Mouse (Mus musculus) intestine, postnatal 0 days (tissue): ENCODE data around the gene Afdn. TPM values are rescaled to one million over a fixed set of nuclear protein-coding genes. Genes with fewer than 3 reads are reported as not detected.
A peak's percentile ranks its signal among the peaks of the same experiment; 100 is the strongest.
"Not testable (repeated sequence)": the region's sequence is repeated elsewhere in the genome, so short reads cannot be mapped to it uniquely, and the experiment has no call there.

Source experiments
- ATAC-seq: fragments of 200-750 bp; cut with Nextera tagmentation; 2 replicates; pipeline ENCODE4 v1.8.0; 2017; ENCODE audit warnings: mild to moderate bottlenecking, moderate TSS enrichment, moderate library complexity
- H3K27ac ChIP-seq: fragments of 300-500 bp; sonication (generic); 2 replicates; pipeline ENCODE4 v1.5.1; 2014; ENCODE audit warnings: mild to moderate bottlenecking, low read depth, low read length, moderate library complexity
- H3K27me3 ChIP-seq: fragments of 300-500 bp; sonication (generic); replicated peaks from 2 replicates; pipeline ENCODE4 v1.6.1; 2014; ENCODE audit warnings: low read length, mixed read lengths; ENCODE audit not compliant: control insufficient read depth, insufficient read depth
- H3K36me3 ChIP-seq: fragments of 300-500 bp; sonication (generic); 2 replicates; pipeline ENCODE4 v1.6.1; 2014; ENCODE audit warnings: mild to moderate bottlenecking, moderate library complexity; ENCODE audit not compliant: control insufficient read depth, insufficient read depth
- H3K4me1 ChIP-seq: fragments of 300-500 bp; sonication (generic); replicated peaks from 2 replicates; pipeline ENCODE4 v1.6.1; 2014; ENCODE audit warnings: antibody characterized with exemption, low read length, mixed read lengths; ENCODE audit not compliant: control insufficient read depth, insufficient read depth
- H3K4me2 ChIP-seq: fragments of 300-500 bp; sonication (generic); replicated peaks from 2 replicates; pipeline ENCODE4 v1.6.1; 2014; ENCODE audit warnings: low read depth, mild to moderate bottlenecking, moderate library complexity
- H3K4me3 ChIP-seq: fragments of 300-500 bp; sonication (generic); 2 replicates; pipeline ENCODE4 v1.5.1; 2014; ENCODE audit warnings: low read depth, low read length
- H3K9ac ChIP-seq: fragments of 300-500 bp; sonication (generic); 2 replicates; pipeline ENCODE4 v1.6.1; 2014; ENCODE audit warnings: mild to moderate bottlenecking, low read depth, low read length
- H3K9me3 ChIP-seq: fragments of 300-500 bp; sonication (generic); 2 replicates; pipeline ENCODE4 v1.6.1; 2016; ENCODE audit warnings: mixed run types; ENCODE audit not compliant: control insufficient read depth
- CTCF ChIP-seq: sonication (generic); IDR thresholded peaks from 2 replicates; pipeline ENCODE4 v1.5.1; 2016; ENCODE audit warnings: low read depth, mild to moderate bottlenecking, control low read depth, antibody characterized with exemption, moderate library complexity
- WGBS: fragments of 180-500 bp; shearing (Covaris S2); extraction: QIAGEN DNeasy Blood & Tissue Kit; methylation state at CpG from one replicate; pipeline ENCODE4 v1.1.7; 2014; 5-methylcytosine and 5-hydroxymethylcytosine counted together
- polyA plus RNA-seq: library from polyadenylated mRNA; unstranded; fragments of >200 nt; fragmentation: Nextera tagmentation; extraction: Ambion mirVana; gene quantifications from 2 replicates; pipeline ENCODE4 v1.2.1, GENCODE M21; 2015

The Afdn gene
- polyA plus RNA-seq, 1 experiment from 2014 or later: 67.1 TPM

DNA sequence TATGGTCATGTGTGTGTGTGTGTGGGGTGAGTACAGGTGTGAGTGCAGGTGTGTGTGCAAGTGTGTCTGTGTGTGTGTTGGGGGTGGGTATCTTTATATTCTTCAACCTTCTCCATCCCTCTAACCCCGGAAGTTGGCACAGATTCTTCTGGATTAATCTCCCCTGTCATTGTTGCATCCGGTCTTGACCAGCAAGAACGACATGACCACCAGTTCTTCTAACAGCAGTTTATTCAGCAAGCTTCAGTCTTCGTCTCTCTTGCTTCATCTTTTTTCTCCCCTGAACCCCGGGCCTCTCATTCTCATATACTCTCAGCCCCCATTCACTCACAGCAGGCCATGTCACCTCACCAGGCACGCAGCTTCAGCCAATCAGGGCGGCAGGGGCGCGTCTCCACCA lies 170.1 kb downstream of the Afdn start:
- no peak overlapping the region for H3K4me2 ChIP-seq
- H3K36me3 ChIP-seq: no peaks in the 10 kb centered on the region
- no peak overlapping the region for H3K9ac ChIP-seq
- TF ChIP-seq CTCF: no peak
- ATAC-seq: no peak
- H3K4me3 ChIP-seq: no peak overlapping the region
- H3K9me3 ChIP-seq: no peaks in the 10 kb centered on the region
- WGBS: 84% methylated on average over 9 of the region's 9 CpGs
- no peaks in the 10 kb centered on the region for H3K4me1 ChIP-seq
- H3K27ac ChIP-seq: no peak overlapping the region
- no peaks in the 10 kb centered on the region for H3K27me3 ChIP-seq

DNA sequence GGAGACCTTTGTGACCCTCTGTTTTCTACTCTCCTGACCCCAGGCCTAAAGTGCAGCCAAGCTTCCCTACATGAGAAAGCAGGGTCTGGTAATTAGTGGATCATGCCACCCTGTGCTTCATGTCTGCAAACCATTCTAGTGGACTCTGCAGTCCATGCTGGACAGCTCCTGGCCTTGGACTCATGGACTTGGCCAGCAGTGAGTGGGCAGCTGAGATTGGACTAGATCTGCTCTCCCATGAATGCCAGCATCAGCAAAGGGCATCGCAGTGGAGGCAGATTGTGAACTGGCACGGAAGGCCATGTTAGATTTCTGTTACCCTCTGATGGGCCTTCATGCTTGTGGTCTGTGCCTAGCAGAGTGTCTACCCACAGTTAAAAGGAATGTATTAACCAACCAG lies 175.0 kb downstream of the Afdn start:
- H3K36me3 ChIP-seq, H3K9ac ChIP-seq, H3K4me2 ChIP-seq, H3K27me3 ChIP-seq, H3K4me3 ChIP-seq, H3K27ac ChIP-seq, H3K4me1 ChIP-seq, H3K9me3 ChIP-seq, ATAC-seq: not testable (repeated sequence)
- WGBS: 98% methylated on average over 2 of the region's 2 CpGs

DNA sequence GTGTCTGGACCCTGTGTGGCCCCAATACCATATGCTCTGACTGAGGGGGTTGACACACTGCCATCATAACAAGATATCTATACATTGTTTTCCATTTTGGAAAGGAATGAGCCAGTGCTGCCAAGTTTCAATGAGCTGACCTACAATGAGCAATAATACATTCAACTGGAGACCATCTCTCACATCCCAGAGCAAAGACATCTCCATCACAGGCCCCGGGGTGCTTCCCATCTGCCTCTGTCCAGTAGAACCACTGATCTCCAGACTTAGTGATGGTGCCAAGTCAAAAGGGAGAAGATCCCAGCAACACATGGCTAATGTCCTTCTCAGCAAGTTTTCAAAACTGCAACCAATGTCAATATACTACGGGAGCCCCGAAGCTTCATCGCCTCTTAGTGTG lies 177.4 kb downstream of the Afdn start:
- H3K27ac ChIP-seq: no peak overlapping the region
- no peak for ATAC-seq
- H3K36me3 ChIP-seq: no peaks in the 10 kb centered on the region
- no peak overlapping the region for H3K4me2 ChIP-seq
- H3K4me1 ChIP-seq: no peaks in the 10 kb centered on the region
- no peak overlapping the region for H3K4me3 ChIP-seq
- no peaks in the 10 kb centered on the region for H3K27me3 ChIP-seq
- H3K9me3 ChIP-seq: no peaks in the 10 kb centered on the region
- H3K9ac ChIP-seq: no peak overlapping the region
- TF ChIP-seq CTCF: no peak
- WGBS: 94% methylated on average over 4 of the region's 4 CpGs

DNA sequence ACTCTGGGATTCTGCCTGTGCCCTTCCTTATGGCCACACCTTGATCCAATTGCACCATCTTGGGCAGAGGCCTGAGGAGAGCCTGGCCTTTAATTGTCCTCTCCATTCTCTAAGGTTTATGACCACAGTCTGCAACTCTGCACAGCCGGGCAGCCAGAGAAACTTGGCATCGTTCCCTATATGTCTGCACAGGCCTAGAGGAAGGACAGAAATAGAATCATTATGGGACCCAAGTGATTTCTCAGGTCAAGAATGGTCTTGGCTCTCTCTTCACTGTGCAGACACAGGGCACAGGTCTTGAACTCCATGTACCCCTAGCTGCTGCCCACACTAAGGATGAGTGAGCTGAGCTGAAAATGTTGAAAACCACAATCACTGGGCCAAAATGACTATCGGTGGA lies 178.3 kb downstream of the Afdn start:
- H3K4me1 ChIP-seq: no peaks in the 10 kb centered on the region
- H3K9me3 ChIP-seq: no peaks in the 10 kb centered on the region
- H3K27ac ChIP-seq: no peak overlapping the region
- no peaks in the 10 kb centered on the region for H3K27me3 ChIP-seq
- ATAC-seq: peak; percentile 65
- H3K9ac ChIP-seq: no peak overlapping the region
- H3K4me2 ChIP-seq: no peak overlapping the region
- H3K36me3 ChIP-seq: no peaks in the 10 kb centered on the region
- no peak for TF ChIP-seq CTCF
- WGBS: 41% methylated on average over 3 of the region's 3 CpGs
- H3K4me3 ChIP-seq: no peak overlapping the region

DNA sequence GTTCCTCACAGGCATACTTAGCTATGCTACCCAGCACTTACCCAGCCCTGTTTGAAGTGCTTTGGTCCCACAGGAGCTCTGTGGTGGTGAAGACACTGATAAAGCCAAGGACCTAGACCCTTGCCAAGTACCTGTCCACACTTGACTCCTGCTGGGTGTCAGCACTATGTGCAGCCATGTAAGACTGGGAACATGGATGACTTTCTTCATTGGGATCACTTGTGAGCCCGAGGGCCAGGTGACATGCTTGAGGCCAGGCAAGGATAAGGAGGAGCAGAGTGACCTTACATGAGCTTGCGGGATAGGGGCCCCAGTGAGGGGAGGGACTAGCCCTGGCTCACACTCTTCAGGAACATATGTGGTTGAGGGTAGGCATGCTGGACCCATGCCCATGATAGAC lies 178.9 kb downstream of the Afdn start:
- WGBS: 77% methylated on average over 2 of the region's 2 CpGs
- H3K36me3 ChIP-seq, ATAC-seq, H3K9me3 ChIP-seq, H3K4me3 ChIP-seq, H3K9ac ChIP-seq, H3K4me1 ChIP-seq, H3K27ac ChIP-seq, H3K27me3 ChIP-seq, H3K4me2 ChIP-seq: not testable (repeated sequence)

DNA sequence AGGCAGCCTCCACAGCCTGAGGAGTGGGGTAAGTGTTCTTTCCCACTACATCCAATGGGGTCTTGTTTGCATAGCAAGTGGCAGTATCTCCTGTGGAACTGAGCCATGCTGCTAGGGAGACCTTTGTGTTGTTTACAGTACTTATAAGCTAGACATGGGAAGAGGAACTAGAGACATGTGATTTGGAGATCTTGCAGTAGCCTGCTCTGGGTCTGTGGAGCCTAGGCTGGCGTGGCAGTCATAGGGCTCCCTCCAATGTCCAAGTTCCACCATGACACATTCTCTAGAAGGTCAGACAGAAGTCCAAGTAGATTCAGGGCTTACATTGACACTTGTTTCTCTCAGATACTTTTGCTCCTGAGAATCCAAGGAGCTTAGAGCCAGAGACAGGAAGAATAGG lies 180.1 kb downstream of the Afdn start:
- Histone ChIP-seq H3K36me3 (no peaks in the 10 kb centered on the region), H3K4me3 (no peak overlapping the region), H3K4me1 (no peaks in the 10 kb centered on the region), H3K27ac (no peak overlapping the region), H3K27me3 (no peaks in the 10 kb centered on the region), H3K9me3 (no peaks in the 10 kb centered on the region), H3K4me2 (no peak overlapping the region), H3K9ac (no peak overlapping the region)
- WGBS: 76% methylated on average over 1 of the region's 1 CpGs
- no peak for ATAC-seq
- TF ChIP-seq CTCF: peak; percentile 51

DNA sequence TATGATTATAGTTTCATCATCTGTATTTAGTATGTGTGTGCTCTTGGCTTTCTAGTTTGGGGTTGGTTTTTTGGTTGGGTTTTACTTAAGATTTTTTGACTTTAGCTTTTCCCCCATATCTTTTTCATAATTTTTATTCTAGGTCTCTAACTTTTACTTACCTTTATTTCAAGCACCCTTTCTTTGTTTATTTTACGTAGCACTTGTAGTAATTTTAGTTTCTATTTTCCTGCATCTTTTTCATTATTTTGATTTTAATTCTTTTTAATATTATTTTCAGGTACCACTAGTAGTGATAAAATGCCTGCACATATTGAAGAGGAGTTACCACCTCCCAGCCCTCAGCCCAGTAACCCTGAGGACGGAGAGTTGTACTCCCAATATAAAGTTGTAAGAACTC lies 187.7 kb downstream of the Afdn start, which contains the start of gene Gm7168:
TSS of gene Gm7168 (plus strand) at position 301 of the 400 bp plus-strand sequence.
- H3K36me3 ChIP-seq, ATAC-seq, H3K27ac ChIP-seq, H3K4me2 ChIP-seq, H3K4me3 ChIP-seq, H3K27me3 ChIP-seq, H3K4me1 ChIP-seq, H3K9ac ChIP-seq, H3K9me3 ChIP-seq: not testable (repeated sequence)
- WGBS: 87% methylated on average over 1 of the region's 2 CpGs

DNA sequence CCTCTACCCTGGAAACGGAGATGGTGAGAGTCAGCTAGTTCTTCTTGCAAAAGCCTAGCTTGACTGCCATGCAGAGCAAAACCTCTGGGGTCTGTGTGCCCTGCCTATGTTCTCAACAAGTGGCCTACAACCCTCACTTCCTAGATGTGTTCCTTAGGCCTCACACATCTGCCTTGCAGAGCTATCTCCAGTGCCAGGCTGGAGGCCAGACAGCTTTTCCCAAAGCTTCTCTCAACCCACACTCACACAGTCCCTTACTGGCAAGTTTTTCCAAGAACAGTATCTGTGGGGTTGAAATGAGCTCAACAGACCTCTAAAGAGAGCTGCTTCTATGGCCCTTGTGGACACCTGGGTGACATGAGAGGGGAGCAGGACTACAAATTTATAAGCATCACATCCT lies 191.2 kb downstream of the Afdn start:
- not testable (repeated sequence) for H3K4me2 ChIP-seq, H3K27ac ChIP-seq, H3K36me3 ChIP-seq, H3K4me1 ChIP-seq, H3K27me3 ChIP-seq, H3K9me3 ChIP-seq, ATAC-seq, H3K9ac ChIP-seq, H3K4me3 ChIP-seq
- WGBS: 91% methylated on average over 1 of the region's 1 CpGs
